Mouse (Mus musculus) forelimb bud, embryonic 11.5 days (tissue): Measurements from ENCODE around the gene Akap6.
A peak's percentile ranks its signal among the peaks of the same experiment; 100 is the strongest.

ENCODE experiments used
- DNase-seq: peaks from one replicate; pipeline ENCODE4 v3.0.0-alpha.2; 2012; ENCODE audit warnings: low read depth, low spot score

The Akap6 gene

GRCm38 (mm10) chr12:53029910-53030309, 330.7 kb downstream of the Akap6 start:
- no peak for DNase-seq

DNA sequence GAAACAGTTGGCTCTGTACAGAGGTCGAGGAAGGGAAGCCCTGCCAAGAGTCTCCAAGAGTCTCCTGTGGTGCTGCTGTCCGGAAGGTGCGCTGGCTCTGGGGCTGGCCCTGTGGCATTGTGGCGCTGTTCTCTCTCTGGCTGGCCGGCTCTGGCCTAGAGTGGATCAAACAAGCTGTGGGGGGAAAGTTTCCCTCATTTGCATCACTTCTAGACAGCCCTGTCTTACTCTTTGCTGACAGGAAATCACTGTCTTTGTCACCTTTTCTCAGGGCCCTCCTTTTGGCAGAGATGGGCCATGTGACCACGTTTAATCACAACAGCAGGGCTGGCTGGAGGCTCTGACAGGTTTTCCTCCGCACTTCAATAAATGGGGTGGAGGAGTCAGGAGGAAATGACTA, 333.6 kb downstream of the Akap6 start:
- peak; percentile 59 for DNase-seq

- DNase-seq, result peak; percentile 52
These were observed 334.3 kb downstream of the Akap6 start for GRCm38 (mm10) chr12:53033404-53033913.

- DNase-seq, result no peak
These were observed 341.5 kb downstream of the Akap6 start for GRCm38 (mm10) chr12:53040634-53041033.

- DNase-seq, result peak; percentile 56
These were observed 343.6 kb downstream of the Akap6 start for GRCm38 (mm10) chr12:53042739-53043138.

DNA sequence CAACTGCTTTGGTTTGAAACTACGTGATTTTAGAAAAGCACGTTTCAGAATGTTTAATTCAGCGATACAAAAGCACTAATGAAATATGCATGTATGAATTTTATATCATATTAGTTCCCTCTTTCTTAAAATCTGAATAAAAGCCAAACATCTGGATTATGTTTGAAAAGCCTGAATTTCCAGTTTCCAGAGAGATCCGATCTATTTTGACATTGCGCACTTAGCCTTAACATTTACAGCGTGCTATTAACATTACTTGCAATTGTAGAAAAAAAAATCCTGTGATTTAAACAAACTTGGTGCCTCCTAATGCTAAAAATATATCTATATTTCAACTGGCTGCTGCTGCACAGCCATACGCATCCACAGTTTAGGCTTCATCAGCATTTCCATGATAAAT, 358.4 kb downstream of the Akap6 start:
- DNase-seq, result no peak

DNA sequence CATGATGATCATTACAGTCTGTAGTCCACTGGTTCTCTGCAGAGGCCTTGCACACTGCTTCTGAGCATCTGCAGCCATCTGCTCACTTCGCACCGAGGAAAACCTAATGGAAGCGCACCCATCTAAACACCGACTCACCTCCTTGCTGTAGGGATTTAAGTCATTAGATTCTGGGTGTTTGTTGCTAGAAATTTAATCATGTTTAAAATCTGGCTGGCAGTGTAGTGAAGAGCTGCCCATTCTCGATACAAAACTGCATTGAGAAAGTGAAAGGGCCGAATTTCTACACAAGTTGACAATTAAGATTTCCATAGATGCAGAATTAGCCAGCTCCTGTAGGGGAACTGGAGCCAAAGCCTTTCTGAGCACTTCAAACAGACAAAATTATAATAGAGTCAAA, 361.7 kb downstream of the Akap6 start:
- no peak for DNase-seq

- DNase-seq, result peak; percentile 65
These were observed 362.4 kb downstream of the Akap6 start for GRCm38 (mm10) chr12:53061466-53062124.

GRCm38 (mm10) chr12:53063003-53063402, 363.8 kb downstream of the Akap6 start:
- peak; percentile 37 for DNase-seq

GRCm38 (mm10) chr12:53064241-53064760, 365.1 kb downstream of the Akap6 start:
- DNase-seq, result no peak

DNA sequence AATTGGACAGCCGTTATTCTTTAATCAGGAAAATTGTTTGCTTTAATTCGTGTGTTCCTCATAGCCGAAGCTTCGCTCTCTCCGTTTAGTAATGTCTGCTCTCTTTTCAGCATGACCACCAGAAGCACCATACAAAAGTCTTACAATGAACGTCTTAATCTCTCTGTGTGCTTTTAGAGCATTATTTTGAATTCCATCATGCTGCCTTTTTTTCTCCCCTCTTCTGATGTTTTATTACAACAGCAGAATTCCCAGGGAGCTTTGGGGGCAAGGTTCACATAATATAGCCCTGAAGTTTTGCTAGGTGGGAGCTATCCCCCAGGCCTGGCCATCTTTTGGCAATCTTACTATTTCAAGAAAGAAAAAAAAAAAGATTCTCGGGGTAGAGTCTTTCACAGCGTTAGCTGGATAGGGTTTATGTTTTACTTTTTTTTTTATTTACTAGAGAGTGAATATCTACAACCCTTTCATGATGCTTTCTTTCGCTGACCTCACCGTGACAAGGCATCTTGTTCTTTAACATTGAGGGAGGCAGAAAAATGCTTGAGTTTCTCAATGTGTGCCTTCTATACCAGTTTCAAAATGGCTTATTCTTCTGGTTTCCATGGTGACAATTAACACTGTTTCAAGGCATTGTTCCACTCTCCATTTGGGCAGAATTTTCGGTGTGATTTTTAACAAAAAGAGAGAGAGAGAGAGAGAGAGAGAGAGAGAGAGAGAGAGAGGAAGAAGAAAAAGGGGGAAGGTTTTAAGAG, 366.0 kb downstream of the Akap6 start:
- no peak for DNase-seq

DNA sequence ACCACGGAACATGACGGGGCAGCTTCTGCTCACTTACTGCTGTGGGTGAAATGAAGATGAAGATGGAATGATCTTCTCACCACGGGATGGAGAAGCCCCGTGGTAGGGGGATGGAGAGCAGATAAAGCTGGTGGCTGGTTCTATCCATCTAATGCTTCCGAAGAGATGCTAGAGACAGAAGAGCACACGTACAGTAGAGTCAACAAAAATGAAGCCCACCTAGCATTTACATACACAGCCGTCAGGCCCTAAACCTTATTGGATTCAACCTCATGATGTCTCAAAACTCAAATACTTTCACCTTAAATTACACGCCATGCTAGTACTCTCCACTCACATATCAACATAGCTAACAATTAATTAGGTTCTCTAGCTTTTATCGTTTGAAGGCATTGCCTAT, 367.1 kb downstream of the Akap6 start:
- DNase-seq, result no peak

- no peak for DNase-seq
These were observed 371.7 kb downstream of the Akap6 start for GRCm38 (mm10) chr12:53070907-53071306.

GRCm38 (mm10) chr12:53076595-53077400, 377.6 kb downstream of the Akap6 start:
- DNase-seq, result no peak

- no peak for DNase-seq
These were observed 386.6 kb downstream of the Akap6 start for GRCm38 (mm10) chr12:53085789-53086188.

- no peak for DNase-seq
These were observed 413.1 kb downstream of the Akap6 start for GRCm38 (mm10) chr12:53112276-53112675.

- DNase-seq, result no peak
These were observed 420.2 kb downstream of the Akap6 start for GRCm38 (mm10) chr12:53119352-53119751.

DNA sequence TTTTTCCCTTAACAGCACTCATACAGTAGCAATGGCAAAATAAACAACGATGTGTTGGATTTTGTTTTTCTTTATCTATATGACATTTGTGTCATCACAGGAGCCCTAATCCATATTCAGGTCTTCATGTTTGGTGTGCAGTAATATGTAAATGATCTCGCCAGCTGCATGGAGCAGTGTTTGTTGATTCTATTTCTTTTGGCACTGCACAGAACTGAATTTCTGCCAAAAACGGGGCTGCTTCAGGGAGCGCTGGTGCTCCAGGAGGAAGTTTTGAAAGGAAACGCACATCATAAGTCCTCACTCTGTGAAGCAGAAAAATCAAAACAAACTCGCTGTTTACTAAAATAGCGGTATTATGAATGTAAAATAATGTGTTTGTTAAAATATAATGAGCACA, 424.9 kb downstream of the Akap6 start:
- DNase-seq, result no peak

DNA sequence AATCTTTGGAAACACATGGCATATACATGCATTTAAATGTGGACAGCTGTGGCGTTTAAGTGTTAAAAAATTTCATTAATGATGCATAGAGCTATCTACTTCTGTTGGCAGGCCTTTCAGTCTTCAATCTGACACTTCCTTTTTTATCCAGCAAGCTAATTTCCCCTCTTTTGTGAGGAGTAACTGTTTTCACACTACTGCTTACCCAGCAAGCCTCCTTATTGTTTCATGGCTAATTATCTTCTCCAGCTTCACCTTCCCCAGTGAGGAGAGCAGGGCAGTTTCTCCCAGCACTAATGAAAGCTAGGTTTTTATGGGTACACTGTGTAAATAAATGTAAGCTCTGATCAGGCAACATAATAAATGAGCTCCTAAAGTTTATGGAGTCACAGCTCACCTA, 425.5 kb downstream of the Akap6 start:
- peak; percentile 48 for DNase-seq

GRCm38 (mm10) chr12:53125286-53125685, 426.1 kb downstream of the Akap6 start:
- peak; percentile 30 for DNase-seq

- no peak for DNase-seq
These were observed 435.0 kb downstream of the Akap6 start for GRCm38 (mm10) chr12:53134196-53134595.

DNA sequence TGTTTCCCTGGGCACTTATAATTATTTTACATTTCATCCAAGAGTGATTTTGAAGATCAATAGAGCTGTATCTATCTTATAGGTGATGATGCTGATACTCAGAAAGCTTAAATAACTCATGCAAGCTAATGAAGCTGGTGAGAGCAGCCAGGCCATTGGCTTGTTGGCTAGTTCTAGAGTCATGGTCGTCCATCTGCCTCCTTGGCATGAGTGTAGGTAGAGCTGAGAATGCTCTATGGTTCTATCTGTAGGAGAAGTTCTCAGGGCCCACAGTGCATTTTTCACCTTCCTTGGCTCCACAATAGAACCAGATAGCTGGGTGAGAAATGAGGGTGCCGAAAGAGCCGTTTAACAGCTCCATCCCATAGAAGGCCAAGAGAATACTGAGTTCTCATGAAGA, 438.1 kb downstream of the Akap6 start:
- no peak for DNase-seq
